Mouse (Mus musculus) layer of hippocampus, postnatal 14 days (tissue): ENCODE measurements around the gene Prkag1. TPM values are rescaled to one million over a fixed set of nuclear protein-coding genes. Genes with fewer than 3 reads are reported as not detected.
"Not testable (repeated sequence)": the region's sequence is repeated elsewhere in the genome, so short reads cannot be mapped to it uniquely, and the experiment has no call there.

Experiments
- DNase-seq, 2 experiments: peaks; one replicate each; pipeline ENCODE4 v3.0.0; 2021 to 2022; ENCODE audit warnings: low spot score in 2 of 2, mixed read lengths in 1 of 2
- total RNA-seq, 2 experiments: library from RNA; stranded (reverse); gene quantifications; 2 replicates each; pipeline ENCODE4 v1.2.3; 2021

Prkag1 gene
- total RNA-seq, 2 experiments from 2014 or later, result 44.5 to 46.2 TPM

DNA sequence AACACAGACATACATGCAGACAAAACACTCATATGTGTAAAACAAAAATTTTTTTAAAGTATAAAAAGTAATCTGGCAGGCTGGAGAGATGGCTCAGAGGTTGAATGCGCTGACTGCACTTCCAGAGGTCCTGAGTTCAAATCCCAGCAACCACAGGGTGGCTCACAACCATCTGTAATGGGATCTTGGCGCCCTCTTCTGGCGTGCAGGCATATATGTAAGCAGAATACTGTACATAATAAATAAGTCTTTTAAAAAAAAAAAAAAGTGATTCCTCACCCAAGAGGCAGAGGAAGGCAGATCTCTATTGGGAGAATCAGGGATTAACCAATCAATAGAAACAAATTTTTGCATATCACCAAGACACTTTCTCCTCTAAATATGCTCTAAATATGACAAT lies 7.9 kb downstream of the Prkag1 start:
- no peak for DNase-seq

DNA sequence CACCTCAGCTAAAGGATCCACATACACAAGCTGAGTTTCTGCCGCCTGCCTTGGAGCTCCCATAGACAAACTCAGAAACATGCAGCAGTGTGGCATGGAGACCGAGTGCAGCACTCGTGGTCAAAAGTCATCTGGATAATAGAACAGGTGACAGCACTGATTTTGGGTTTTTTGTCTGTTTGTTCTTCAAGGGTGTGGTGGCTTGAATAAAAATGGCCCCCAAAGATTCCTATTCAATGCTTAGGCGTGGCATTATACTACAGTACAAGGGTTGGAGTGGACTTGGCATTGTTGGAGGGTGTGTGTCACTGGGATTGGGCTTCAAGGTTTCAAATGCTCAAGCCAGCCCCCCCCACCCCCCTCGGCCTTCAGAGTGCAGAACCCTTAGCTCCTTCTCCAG lies 9.2 kb downstream of the Prkag1 start:
- DNase-seq, result no peak

DNA sequence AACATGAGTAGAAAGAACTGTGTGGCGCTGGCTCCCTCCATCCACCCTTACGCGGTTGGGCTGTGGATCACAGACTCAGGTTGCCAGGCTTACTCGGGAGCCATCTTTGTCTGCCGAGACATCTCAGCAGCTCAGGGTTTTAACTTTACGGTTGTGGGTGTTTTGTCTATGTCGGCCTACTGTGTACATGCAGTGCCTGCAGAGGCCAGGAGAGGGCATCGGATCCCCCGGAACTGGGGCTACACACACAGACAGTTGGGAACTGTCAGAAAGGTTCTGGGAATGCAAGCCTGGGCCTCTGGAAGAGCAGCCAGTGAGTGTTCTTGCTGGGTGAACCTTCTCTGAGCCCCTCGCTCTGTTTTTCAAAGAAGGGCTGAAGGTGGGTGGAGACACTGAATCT lies 9.9 kb downstream of the Prkag1 start:
- no peak for DNase-seq

DNA sequence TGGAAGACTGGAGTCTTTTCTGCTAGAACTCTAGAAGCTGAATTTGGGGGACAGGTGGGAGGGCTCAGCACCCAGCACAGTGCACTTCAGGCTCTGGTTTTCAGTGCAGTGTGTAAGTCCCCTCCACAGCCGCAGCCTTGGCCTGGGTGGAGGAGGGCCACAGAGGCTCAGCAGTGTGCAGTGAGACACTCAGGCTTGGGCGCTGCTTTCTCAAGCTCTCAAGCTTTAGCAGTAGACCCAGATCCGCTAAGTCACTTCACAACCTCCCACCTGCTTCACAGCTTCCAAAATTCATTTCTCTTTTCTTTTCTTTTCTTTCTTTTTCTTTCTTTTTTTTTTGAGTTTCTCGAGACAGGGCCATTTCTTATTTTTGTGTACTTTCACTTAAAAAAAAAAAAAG lies 10.4 kb downstream of the Prkag1 start:
- DNase-seq, result no peak

DNA sequence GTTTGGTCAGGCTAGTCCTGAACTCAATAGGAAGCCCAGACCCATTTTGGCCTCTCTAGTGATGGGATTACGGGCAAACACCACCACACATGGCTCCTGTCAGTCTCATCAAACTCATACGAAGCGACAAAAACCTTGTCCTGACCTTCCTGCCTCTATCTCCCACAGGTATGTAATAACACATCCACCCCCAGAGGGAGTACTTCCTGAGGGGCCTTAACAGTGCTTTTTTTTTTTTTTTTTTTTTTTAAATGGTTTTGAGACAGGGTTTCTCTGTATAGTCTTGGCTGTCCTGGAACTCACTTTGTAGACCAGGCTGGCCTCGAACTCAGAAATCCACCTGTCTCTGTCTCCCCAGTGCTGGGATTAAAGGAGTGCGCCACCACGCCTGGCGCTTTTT lies 13.2 kb downstream of the Prkag1 start:
- no peak for DNase-seq

DNA sequence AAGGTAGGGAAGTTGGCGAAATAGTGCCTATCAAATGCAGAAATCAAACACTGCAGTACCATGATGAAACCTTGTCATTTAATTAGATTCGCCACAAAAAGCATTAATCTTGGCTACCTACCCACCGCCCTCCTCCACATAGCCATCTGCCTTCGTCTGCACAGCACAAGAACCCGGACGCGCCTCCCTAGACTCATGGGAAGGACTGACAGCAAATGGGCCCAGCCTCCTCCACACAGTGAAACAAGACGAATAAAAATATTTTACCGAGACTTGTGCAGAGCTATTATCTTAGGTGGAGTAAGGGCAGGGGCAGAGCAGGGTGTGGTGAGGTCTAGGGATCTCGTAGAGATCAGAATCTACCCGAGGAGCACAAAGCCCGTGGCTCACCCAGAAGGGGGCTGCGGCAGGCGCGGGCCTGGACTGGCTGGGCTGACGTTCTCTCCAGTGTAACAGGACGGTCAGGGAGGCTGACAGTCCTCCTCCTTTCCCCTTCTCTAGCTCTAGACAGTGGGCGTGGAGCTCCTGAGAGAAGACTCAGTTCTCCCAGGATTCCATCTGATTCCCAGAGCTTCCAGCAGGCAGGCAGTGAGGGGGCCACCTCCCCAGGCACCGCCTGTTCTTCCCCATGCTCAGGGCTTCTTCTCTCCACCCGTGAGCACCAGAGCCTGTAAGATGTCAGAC lies 18.4 kb downstream of the Prkag1 start:
- peak; percentile 57 to 87 for DNase-seq

DNA sequence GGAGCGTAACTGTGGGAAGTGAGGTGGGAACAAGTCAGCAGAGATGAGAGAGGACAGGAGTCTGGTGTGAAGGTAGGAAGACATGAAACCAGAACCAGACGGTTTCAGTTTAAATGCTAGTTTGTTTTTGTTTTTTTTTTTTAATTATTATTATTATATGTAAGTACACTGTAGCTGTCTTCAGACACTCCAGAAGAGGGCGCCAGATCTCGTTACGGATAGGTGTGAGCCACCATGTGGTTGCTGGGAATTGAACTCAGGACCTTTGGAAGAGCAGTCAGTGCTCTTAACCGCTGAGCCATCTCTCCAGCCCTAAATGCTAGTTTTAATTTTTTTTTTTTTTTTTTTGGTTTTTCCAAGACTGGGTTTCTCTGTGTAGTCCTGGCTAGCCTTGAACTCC lies 21.1 kb downstream of the Prkag1 start:
- not testable (repeated sequence) for DNase-seq

DNA sequence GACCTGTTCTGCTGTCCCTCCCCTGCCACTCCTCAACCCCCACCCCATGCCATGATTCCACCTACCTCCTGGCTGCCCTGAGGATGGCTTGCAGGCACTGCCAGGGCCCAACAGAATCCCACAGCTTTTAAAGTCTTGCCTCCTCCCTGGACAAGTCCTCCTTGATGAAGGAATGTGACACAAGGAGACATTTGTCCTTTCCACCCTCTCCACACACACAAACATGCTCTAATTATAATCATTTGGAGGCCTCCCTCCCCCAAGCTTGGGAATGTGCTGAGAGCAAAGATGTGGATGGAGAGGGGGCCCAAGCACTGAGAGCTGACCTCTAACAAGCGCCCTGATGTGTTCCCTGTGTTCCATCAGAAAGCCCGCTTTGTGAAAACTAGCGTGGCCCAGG lies 21.9 kb downstream of the Prkag1 start, which contains the start of gene Ddn:
Gene Ddn (minus strand): TSS at position 101 of the 400 bp plus-strand sequence.
- DNase-seq, result no peak

DNA sequence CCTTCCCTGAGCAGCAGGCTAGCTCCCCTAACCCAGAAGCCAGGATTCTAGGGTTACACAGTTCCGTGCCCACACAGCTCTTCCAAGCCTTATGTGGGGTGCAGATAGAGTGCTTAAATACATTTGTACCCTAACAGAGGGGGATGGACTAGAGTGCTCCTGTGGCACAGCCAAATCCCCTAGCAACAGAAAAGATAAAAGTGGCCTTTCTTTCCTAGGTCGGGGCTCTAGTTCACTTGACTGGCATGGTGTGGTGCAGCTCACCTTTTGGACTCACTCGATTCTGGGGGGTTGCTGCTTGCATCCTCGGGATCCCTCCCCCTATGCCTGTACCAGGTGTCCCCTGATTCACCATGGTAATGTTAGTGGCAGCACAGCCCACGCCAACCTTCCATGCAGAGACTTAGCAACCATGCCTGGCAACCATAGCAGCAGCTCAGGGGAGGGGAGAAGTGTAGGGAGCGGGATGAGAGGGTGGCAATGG lies 22.6 kb downstream of the Prkag1 start:
- DNase-seq, result peak; percentile 76 to 89

DNA sequence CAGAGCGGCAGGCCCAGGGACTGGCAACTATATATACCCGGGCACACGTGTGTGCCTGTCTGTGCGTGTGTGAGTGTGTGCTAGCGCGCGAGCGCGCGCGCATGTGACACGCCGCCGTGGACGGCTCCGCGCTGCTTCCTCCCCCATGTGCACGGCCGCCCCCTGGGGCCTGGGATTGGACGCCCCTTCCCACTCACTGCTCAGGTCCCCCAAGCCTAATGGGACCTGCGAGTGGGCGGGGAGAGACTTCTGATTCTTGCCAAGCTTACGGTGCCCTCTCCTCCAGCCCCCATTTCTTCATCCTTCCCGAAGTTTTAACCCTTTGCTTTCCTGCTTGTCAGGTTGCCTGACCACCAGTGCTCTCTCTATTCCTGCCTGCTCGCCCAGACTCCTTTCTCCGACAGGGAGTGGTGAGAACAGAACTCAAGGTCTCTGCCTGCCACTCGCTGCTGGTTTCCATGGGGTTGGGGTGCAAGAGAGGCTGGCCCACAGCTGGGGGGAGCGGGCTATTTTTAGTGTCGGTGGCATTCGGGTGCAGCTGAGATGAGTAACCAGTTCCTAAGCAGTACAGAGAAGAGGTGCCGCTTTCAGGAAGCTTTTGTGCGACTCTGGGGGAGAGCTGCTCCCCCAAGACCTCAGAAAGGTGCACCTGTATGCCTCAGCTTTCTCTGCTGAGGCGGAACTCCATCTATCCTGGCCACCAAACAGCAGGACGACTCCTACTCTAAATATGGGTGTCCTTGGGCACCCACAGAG lies 23.2 kb downstream of the Prkag1 start:
- DNase-seq, result peak; percentile 86 to 88

DNA sequence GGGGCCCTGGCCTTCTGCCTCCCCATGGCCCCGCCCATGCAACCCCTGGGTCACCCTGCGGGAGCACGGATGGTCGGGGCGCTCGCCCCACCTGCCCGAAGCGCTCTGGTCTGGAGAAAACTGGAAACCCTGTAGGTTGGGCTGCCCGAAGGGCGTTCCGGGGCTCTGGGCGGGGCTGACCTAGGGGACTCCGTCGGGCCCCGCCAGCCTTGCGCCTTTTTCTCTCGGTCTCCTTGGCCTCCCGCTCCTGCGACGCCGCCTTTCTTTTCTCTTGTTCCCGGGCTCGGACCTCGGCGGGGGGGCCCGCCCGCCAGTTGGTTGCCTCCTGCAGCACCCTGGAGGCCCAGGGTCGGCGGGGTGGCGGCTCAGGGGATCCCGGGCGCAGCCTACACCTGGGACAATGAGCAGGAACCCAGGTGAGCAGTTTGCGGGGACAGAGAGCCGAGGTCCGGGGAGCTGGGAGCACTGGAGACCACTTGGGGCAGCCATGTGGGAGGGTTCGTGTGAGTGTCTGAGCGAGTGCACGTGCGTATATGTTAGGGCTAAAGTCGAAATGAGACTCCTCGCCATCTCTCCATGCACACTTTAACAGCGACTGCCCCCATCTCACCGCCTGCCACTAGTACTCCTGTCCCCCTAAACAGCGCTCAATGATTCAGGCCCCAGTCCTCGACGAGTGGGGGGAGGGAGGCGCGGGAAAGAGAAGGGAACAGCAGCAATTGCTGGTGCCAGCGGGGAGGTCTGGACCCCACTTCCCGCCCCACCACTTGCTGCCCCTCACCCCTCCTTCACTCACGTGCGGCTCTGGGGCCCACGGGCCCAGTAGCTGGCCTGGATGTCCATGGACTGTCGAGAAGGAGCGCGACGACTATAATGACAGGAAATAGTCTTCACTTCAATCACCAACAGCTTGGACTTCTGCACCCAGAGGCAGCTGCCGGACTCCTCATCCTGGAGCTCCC lies 24.2 kb downstream of the Prkag1 start:
- DNase-seq, result no peak

DNA sequence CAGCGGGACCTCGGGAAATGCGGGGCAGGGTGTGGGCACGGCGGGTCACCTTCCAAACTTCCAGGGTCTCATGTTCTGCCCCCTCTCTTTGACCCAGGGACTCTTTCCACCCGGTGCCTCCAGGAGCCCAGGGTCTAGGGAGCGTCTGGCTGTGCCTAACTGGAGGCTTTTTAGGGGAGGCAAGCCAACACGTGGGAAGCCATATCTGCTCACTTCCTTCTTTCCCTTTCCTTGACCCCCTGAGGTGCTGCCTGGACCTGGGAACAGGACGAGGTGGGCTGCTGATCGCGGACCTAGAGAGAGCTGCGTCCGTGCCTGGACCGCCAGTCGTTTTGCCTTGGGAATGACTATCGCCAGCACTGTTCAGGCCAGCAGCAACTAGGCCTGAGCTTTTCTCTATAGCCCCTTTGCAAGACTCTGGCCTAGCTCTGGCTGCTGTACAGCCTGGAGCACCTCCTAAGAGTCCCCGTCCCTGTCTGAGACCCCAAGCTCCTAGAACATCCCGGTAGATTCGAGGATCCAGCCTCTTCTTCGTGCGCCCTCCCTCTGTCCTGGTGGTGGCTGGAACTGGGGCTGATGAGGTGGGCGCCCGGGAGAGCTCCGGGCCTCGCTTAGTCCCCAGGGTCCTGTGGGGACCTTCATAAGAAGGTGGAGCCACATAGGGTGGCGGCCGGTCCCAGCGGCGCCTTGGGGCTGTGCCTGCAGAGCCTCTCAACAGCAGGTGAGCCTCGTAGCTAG lies 25.1 kb downstream of the Prkag1 start:
- no peak for DNase-seq

DNA sequence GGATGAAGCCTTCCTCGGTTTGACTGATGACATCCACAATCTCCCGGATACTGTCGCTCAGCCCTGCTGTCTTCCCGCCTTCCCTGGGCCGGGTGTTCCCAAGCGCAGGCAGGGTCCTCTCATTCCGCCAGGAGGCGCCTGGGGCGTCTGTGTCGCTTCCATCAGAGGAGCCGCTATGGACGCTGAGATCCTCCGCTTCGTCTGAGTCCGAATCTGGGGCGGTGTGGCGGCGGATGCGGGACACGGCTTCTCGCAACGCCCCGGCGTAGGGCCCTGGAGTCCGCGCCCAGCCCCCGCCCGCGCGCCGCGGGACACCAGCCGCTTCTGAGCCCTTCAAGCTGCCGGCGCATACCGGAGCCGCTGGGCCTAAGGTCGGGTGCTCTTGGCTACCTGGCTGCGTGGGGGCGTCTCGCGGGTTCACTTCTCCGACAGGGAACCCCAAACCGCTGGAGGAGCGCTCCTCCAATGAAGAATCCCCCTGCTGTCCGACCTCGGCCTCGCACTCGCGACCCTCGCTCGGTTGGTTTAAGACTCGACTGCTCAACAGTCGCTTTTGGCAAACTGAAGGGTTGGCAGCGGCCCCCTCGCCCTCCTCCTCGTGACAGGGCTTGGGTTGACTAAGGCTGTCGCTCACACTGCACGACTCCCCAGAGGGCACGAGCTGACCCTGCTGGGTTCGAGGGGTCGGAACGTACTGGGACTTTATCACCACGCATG lies 25.8 kb downstream of the Prkag1 start:
- DNase-seq, result peak; percentile 76 to 77

DNA sequence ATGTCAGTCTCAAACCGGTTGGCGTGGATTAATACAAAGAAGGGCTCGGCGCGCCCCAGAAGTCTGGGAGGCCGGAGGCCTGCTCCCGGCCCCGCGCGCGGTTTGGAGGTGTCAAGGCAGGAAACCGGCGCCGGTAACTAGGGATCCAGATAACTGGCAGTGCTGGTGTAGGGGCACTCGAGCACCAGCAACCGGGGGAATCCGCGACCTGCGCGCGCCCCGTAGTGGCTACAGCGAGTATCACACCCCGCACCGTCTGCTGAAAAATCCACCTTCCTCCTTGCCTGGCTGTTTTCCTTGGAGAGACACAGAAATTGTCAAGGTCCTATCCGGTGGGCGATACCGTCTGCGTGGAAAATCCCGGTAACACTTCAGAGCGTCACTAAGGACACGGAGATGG lies 27.3 kb downstream of the Prkag1 start:
- DNase-seq, result peak; percentile 90

DNA sequence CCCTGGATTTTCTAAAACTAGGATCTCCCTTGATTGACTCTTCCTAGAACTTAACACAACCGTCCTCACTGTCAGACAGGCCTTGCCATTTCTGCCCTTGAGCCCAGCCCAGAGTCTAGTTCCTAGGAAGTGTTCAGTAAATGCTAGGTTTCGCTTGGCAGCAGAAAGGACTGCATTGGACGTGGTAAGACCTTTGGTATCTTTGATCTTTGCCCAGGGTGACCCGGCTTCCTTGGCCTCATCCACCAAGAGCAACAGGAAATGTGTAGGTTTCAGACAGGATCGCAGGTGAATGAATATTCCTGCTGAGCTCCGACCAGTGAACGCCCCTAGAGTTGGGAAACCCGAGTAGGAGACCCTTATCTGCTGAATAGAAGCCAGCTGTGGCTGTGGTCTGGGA lies 28.4 kb downstream of the Prkag1 start:
- no peak for DNase-seq

DNA sequence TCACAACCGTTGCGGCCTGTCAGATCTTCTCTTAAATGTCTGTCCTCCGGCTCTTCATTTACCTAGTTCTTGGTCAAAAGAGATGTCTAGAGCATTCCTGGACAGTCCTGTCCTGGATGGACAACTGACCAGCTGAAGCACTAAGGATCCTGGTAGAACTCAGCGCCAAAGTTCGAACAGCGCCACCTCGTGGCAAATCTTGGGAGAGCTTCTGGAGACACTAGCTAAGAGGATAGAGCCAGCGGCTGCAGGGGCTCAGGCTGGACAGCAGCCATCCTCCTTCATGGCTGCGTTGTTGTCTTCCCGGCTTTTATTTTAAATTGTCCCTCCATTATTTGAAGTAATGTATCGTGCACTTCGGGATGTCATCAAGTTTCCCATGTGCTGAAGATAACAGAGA lies 31.9 kb downstream of the Prkag1 start:
- DNase-seq, result peak; percentile 68 to 74

DNA sequence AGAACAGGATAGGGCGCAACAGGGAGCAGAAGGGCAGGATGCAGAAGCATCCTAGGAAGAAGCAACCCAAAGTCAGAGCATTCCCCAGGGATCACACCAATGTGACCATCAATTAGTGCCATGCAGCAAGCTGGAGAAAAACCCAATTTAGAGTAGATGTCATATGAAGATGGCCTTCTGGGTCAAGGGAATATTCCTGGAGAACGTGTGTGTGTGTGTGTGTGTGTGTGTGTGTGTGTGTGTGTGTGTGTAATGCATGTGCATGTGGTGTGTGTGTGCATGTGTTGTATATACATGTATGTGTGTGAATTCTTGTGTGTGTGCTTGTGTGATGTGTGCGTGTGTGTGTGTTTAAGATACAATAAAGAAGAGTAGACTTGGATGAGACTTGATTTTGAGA lies 32.4 kb downstream of the Prkag1 start:
- DNase-seq, result no peak

DNA sequence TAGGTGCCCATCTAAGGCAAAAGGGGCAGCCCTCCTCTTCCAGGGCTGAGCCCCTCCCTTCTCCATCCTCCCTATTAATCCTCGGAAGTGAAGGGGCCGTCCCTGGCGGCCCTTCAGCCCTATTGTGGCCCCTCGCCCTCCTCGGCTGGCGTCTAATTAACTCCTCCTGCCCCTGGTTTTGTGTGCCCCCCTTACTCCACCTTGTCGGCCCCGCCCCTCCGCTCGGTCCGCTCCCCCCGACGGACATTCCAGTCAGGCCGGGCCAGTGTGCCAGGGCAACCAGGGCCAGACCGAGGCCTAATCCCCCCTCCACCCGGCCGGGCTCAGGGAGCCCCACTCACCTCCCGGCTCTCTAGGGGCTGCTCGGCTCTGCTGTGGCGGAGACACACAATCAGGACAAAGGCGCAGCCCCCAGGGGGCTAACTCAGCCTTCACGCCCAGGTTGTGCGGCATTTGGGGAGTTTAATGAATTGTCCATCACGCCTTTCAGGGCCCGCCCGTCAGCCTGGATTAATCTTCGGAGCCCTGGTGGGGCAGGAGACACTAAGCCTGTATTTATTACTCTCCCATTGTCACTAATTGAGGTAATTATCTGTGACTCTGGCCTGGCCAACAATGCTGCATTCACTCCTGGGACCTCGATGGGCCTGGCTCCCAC lies 33.4 kb downstream of the Prkag1 start:
- DNase-seq, result no peak

DNA sequence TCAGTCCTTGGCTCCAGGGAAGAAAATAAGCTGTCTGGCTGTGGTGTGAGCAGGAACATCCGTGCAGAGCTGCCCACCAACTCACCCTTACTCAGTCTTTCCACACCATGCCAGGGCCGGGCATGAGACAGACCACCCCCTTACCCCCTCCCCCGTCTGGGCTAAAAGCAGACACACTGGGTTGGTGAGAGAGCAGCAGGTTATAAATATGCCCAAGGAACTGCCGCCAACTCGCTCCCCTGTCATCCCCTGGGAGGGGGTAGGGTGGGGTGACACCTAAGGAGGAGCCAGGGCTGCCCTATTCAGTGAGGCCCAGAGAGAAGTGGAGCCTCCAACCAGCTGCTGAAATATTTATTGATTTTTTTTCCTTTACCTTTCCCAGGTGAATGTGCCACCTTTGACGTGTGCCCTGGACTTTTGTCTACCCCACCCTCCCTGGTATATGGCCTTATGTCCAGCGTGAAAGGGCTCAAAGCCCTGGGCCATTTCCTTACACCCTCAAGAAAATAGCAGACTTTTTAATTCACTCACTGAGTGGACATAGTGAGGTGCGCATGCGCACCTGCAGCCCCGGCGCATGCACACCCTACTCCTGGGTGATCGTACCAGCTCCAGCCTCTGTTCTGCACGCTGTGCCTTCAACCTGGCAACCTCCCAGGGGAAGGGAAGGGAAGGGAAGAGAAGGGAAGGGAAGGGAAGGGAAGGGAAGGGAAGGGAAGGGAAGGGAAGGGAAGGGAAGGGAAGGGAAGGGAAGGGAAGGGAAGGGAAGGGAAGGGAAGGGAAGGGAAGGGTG lies 34.3 kb downstream of the Prkag1 start:
- no peak for DNase-seq
